Mouse (Mus musculus) intestine, embryonic 16.5 days (tissue): ENCODE measurements around the gene Cyp2d11. TPM values are rescaled to one million over a fixed set of nuclear protein-coding genes. Genes with fewer than 3 reads are reported as not detected.
A peak's percentile ranks its signal among the peaks of the same experiment; 100 is the strongest.
"Not testable (repeated sequence)": the region's sequence is repeated elsewhere in the genome, so short reads cannot be mapped to it uniquely, and the experiment has no call there.

Source experiments
- ATAC-seq: fragments of 200-750 bp; cut with Nextera tagmentation; 2 replicates; pipeline ENCODE4 v1.8.0; 2017; ENCODE audit warnings: moderate TSS enrichment, moderate library complexity
- H3K27ac ChIP-seq: fragments of 300-500 bp; sonication (generic); 2 replicates; pipeline ENCODE4 v1.5.1; 2014; ENCODE audit warnings: mild to moderate bottlenecking, low read length
- H3K27me3 ChIP-seq: fragments of 300-500 bp; sonication (generic); replicated peaks from 2 replicates; pipeline ENCODE4 v1.6.1; 2014; ENCODE audit warnings: low read length, control low read depth, mixed read lengths; ENCODE audit not compliant: control insufficient read depth, insufficient read depth
- H3K36me3 ChIP-seq: fragments of 300-500 bp; sonication (generic); 2 replicates; pipeline ENCODE4 v1.6.1; 2014; ENCODE audit warnings: low read length, control low read depth; ENCODE audit not compliant: control insufficient read depth, insufficient read depth
- H3K4me1 ChIP-seq: fragments of 300-500 bp; sonication (generic); 2 replicates; pipeline ENCODE4 v1.6.1; 2014; ENCODE audit warnings: low read length, control low read depth, mixed read lengths; ENCODE audit not compliant: control insufficient read depth, insufficient read depth
- H3K4me2 ChIP-seq: fragments of 300-500 bp; sonication (generic); 2 replicates; pipeline ENCODE4 v1.6.1; 2014; ENCODE audit warnings: low read depth, low read length, control low read depth
- H3K4me3 ChIP-seq: fragments of 300-500 bp; sonication (generic); 2 replicates; pipeline ENCODE4 v1.5.1; 2014; ENCODE audit warnings: mild to moderate bottlenecking, low read length
- H3K9ac ChIP-seq: fragments of 300-500 bp; sonication (generic); 2 replicates; pipeline ENCODE4 v1.6.1; 2014; ENCODE audit warnings: low read depth, low read length
- H3K9me3 ChIP-seq: fragments of 300-500 bp; sonication (generic); 2 replicates; pipeline ENCODE4 v1.6.1; 2016; ENCODE audit warnings: low read length, control low read depth; ENCODE audit not compliant: control insufficient read depth
- WGBS: fragments of 180-500 bp; shearing (Covaris S2); extraction: QIAGEN DNeasy Blood & Tissue Kit; methylation state at CpG from one replicate; pipeline ENCODE4 v1.1.7; 2014; 5-methylcytosine and 5-hydroxymethylcytosine counted together
- polyA plus RNA-seq: library from polyadenylated mRNA; unstranded; fragments of >200 nt; fragmentation: Nextera tagmentation; extraction: Ambion mirVana; gene quantifications from 2 replicates; pipeline ENCODE4 v1.2.1, GENCODE M21; 2015

Gene Cyp2d11
- polyA plus RNA-seq, 1 experiment from 2014 or later, result not detected

DNA sequence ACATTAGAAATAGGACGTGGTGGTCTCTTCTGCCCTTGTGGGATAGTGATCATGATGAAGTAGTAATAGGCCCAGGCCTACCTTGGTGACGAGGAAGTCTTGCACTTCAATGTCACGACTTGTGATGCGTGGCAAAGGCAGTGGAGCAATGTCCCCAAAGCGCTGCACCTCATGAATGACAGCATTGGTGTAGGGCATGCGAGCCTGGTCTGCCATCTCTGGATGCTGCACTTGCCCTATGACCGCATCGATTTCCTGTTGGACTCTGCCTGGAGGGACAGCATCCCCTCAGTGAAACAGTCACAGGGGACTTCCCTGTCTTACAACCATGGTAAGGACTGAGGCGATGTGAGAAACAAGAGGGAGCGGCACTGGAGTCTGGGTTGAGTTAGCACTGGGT, 3.9 kb downstream of the Cyp2d11 start:
- not testable (repeated sequence) for H3K9me3 ChIP-seq, H3K4me3 ChIP-seq, H3K27me3 ChIP-seq, H3K36me3 ChIP-seq, H3K9ac ChIP-seq, H3K4me2 ChIP-seq, H3K27ac ChIP-seq, H3K4me1 ChIP-seq, ATAC-seq
- 91% methylated on average over 10 of the region's 10 CpGs for WGBS

- WGBS, result 86% methylated on average over 2 of the region's 2 CpGs
- H3K27me3 ChIP-seq, result no peaks in the 10 kb centered on the region
- no peak for ATAC-seq
- H3K36me3 ChIP-seq, result no peaks in the 10 kb centered on the region
- H3K27ac ChIP-seq, result no peak overlapping the region
- no peak overlapping the region for H3K9ac ChIP-seq
- no peak overlapping the region for H3K4me2 ChIP-seq
- peaks cover 2% of the 10 kb centered on the region; the same call in 1 of the 2 replicates for H3K4me1 ChIP-seq
- no peaks in the 10 kb centered on the region for H3K9me3 ChIP-seq
- H3K4me3 ChIP-seq, result no peak overlapping the region
Measured at GRCm38 (mm10) chr15:82385729-82386128, 8.1 kb downstream of the Cyp2d11 start.

DNA sequence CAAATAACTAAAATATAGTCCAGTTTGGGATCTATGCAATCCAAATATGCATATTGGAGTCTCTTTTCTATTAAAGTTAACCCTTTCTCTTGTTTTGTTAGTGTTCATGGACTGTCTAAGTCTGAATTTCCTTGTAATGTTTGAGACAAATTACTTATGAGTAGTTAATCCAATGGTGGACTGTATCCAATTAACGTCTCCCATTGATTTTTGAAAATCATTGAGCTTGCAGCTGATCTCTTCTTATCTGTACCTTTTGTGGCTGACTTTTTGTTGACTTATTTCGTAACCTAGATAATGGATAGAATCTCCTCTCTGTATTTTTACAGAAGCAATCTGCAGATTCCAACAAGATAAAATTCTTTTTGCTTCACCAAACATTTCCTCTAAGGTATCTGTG, 11.4 kb downstream of the Cyp2d11 start:
- no peak overlapping the region for H3K4me2 ChIP-seq
- H3K36me3 ChIP-seq, result no peaks in the 10 kb centered on the region
- peaks cover 23% of the 10 kb centered on the region for H3K4me1 ChIP-seq
- H3K4me3 ChIP-seq, result no peak overlapping the region
- H3K9ac ChIP-seq, result no peak overlapping the region
- ATAC-seq, result no peak
- H3K9me3 ChIP-seq, result no peaks in the 10 kb centered on the region
- H3K27ac ChIP-seq, result no peak overlapping the region
- no peaks in the 10 kb centered on the region; the same call in 1 of the 2 replicates for H3K27me3 ChIP-seq
- 82% methylated on average over 2 of the region's 2 CpGs for WGBS

DNA sequence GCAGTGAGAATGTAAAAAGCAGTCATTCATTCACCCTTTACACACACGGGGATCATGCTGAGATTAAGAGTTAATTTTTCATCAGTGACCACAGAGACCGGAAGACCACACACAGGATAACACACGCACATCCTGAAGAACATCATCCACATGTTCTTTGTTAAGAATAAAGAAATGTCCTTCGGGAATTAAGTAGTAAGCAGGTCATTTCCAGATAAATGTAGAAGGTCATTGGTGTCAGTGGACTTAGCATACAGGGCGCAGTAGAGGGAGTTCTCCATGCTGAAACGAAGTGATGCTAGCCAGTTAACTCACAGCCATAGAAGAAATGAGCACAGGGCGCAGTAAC, 13.1 kb downstream of the Cyp2d11 start:
- Histone ChIP-seq H3K9ac (peak overlapping the region; percentile 55; the same call in 1 of the 2 replicates), H3K27me3 (no peaks in the 10 kb centered on the region; the same call in 1 of the 2 replicates), H3K4me2 (peak overlapping the region; percentile 52), H3K4me3 (peak overlapping the region; percentile 62), H3K36me3 (no peaks in the 10 kb centered on the region), H3K27ac (peak overlapping the region; percentile 57), H3K9me3 (no peaks in the 10 kb centered on the region), H3K4me1 (peaks cover 27% of the 10 kb centered on the region)
- no peak for ATAC-seq
- 33% methylated on average over 7 of the region's 7 CpGs for WGBS

- 3% methylated on average over 18 of the region's 24 CpGs for WGBS
- ATAC-seq, result peak; percentile 83
Measured at GRCm38 (mm10) chr15:82379871-82380713, 13.7 kb downstream of the Cyp2d11 start, which contains the start of gene Cyp2d22. Gene Cyp2d22, minus strand, starts transcription at chr15:82380260.

GRCm38 (mm10) chr15:82379511-82379870, 14.3 kb downstream of the Cyp2d11 start:
- 18% methylated on average over 7 of the region's 7 CpGs for WGBS
- H3K27me3 ChIP-seq, result no peaks in the 10 kb centered on the region; the same call in 1 of the 2 replicates
- H3K9ac ChIP-seq, result peak overlapping the region; percentile 70
- H3K9me3 ChIP-seq, result no peaks in the 10 kb centered on the region
- peaks cover 27% of the 10 kb centered on the region for H3K4me1 ChIP-seq
- H3K4me3 ChIP-seq, result peak overlapping the region; percentile 62
- H3K36me3 ChIP-seq, result no peaks in the 10 kb centered on the region
- peak overlapping the region; percentile 60 for H3K4me2 ChIP-seq
- H3K27ac ChIP-seq, result peak overlapping the region; percentile 83
- peak; percentile 84 for ATAC-seq

More at GRCm38 (mm10) chr15:82379871-82380713, 13.7 kb downstream of the Cyp2d11 start, which contains the start of gene Cyp2d22:
- H3K27ac ChIP-seq, result peak within 1 kb of the TSS; percentile 83
- H3K4me3 ChIP-seq, result peak within 1 kb of the TSS; percentile 62
- H3K4me2 ChIP-seq, result peak within 1 kb of the TSS; percentile 60
- no peaks in the 10 kb centered on the region; the same call in 1 of the 2 replicates for H3K27me3 ChIP-seq
- no peaks in the 10 kb centered on the region for H3K36me3 ChIP-seq
- peaks cover 27% of the 10 kb centered on the region for H3K4me1 ChIP-seq
- H3K9ac ChIP-seq, result peak within 1 kb of the TSS; percentile 70
- H3K9me3 ChIP-seq, result no peaks in the 10 kb centered on the region

GRCm38 (mm10) chr15:82378261-82379180, 15.3 kb downstream of the Cyp2d11 start:
- 40% methylated on average over 15 of the region's 15 CpGs for WGBS
- Histone ChIP-seq H3K4me3 (peak overlapping the region; percentile 22; the same call in 1 of the 2 replicates), H3K4me1 (peaks cover 27% of the 10 kb centered on the region), H3K9me3 (no peaks in the 10 kb centered on the region), H3K27me3 (no peaks in the 10 kb centered on the region; the same call in 1 of the 2 replicates), H3K9ac (peak overlapping the region; percentile 24; the same call in 1 of the 2 replicates), H3K4me2 (peak overlapping the region; percentile 60), H3K27ac (peak overlapping the region; percentile 83), H3K36me3 (no peaks in the 10 kb centered on the region)
- no peak for ATAC-seq

- ATAC-seq, result no peak
- Histone ChIP-seq H3K4me1 (peaks cover 27% of the 10 kb centered on the region), H3K9me3 (no peaks in the 10 kb centered on the region), H3K36me3 (no peaks in the 10 kb centered on the region), H3K27ac (no peak overlapping the region), H3K27me3 (no peaks in the 10 kb centered on the region; the same call in 1 of the 2 replicates), H3K4me2 (no peak overlapping the region), H3K9ac (0 out of 2 replicates have a peak overlapping the region, but pooled peaks have one; percentile 29), H3K4me3 (no peak overlapping the region)
- 74% methylated on average over 5 of the region's 5 CpGs for WGBS
Measured at GRCm38 (mm10) chr15:82377701-82378100, 16.1 kb downstream of the Cyp2d11 start.
